Mouse (Mus musculus): ENCODE data around the gene Rnpc3. TPM values are rescaled to one million over a fixed set of nuclear protein-coding genes. Genes with fewer than 3 reads are reported as not detected.
"Not testable (repeated sequence)": the region's sequence is repeated elsewhere in the genome, so short reads cannot be mapped to it uniquely, and the experiment has no call there.

Gene Rnpc3
- 10 to 100 TPM; 12.9 to 14.6 TPM for total RNA-seq (2021)
- long read RNA-seq, experiment 1, transcript Rnpc3-203 (15 exons, 1,839 nt) = major isoform, 6 of 6 reads
- long read RNA-seq, experiment 1, partial matches to known transcripts = 0 of 6 reads
- long read RNA-seq, experiment 1, other reads (novel, unspliced or antisense) = 0 of 6 reads
- long read RNA-seq, experiment 2, transcript Rnpc3-203 (15 exons, 1,839 nt) = major isoform, 6 of 10 reads
- long read RNA-seq, experiment 2, partial matches to known transcripts = 0 of 10 reads
- long read RNA-seq, experiment 2, other reads (novel, unspliced or antisense) = 1 of 10 reads

GRCm38 (mm10) chr3:113629606-113630359, at the start of gene Rnpc3:
Gene Rnpc3, minus strand, starts transcription at chr3:113630149.
- intact Hi-C loops (cut with DNase I) = no loop called here
- peak; percentile 98 for DNase-seq

DNA sequence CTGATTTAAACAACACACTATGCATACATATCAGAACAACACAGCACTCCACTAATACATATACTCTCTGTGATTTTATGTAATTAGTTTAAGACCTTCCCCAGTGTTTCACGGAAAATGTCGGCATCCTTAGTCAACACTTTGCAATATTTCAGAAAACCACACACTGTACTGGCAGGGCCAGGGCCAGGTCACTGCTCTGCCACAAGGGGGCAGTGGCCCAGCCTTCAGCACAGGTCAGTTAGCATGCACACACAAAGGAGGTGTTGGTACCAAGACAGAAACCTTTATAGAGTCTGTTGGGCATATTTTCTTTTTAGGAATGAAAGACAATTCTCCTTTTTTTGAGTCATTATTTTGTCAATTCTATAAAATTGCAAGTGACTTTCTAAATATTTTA, 27.0 kb upstream of the Rnpc3 start:
- intact Hi-C loops (cut with DNase I) = no loop called here
- DNase-seq = peak in 1 of 2 experiments; percentile 9

GRCm38 (mm10) chr3:113654335-113654734, 24.4 kb upstream of the Rnpc3 start:
- intact Hi-C loops (cut with DNase I) = loop anchor here (5.0 kb wide), 1 partner anchor 378 kb away; the partner anchor contains the start of gene Col11a1
- DNase-seq = no peak

GRCm38 (mm10) chr3:113651386-113651785, 21.4 kb upstream of the Rnpc3 start:
- not testable (repeated sequence) for DNase-seq
- intact Hi-C loops (cut with DNase I) = loop anchor here (5.0 kb wide), 1 partner anchor 381 kb away; the partner anchor contains the start of gene Col11a1

GRCm38 (mm10) chr3:113639545-113639944, 9.6 kb upstream of the Rnpc3 start:
- no peak for DNase-seq
- intact Hi-C loops (cut with DNase I) = no loop called here

DNA sequence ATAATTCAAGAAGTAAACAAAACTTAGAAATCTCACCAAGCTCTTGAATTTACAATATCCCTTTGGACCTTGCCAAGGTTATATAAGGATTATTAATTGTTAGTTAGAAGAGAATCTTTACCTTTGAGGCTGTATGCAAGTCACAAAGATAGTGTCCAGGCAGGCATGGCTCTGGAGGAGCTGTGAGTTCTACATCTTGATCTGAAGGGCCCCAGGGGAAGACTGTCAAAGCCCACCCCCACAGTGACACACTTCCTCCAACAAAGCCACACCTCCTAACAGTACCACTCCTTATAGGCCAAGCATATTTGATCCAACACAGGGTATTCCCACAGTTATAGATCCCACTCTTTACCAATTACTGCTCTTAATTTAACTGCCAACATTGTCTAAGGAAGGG, 4.3 kb upstream of the Rnpc3 start:
- intact Hi-C loops (cut with DNase I) = no loop called here
- no peak for DNase-seq

DNA sequence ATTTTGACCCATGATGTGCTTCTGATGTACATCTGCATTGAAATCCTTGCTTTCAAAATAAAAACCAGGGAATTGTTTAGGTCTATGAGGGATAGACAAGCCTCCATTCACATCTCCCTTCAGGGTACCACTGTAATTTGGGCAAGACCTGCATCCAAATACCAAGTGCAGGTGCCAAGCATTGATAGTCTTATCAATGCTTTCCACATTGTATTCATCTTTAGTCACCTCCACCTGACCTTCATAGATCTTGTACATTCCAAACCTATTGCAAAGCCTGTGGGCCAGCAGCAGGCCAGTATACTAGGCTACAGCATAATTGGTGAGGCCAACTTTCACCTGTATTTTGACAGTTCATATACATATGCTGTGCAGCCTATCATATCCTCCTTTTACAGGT, 1.7 kb upstream of the Rnpc3 start:
- no peak for DNase-seq
- intact Hi-C loops (cut with DNase I) = no loop called here

DNA sequence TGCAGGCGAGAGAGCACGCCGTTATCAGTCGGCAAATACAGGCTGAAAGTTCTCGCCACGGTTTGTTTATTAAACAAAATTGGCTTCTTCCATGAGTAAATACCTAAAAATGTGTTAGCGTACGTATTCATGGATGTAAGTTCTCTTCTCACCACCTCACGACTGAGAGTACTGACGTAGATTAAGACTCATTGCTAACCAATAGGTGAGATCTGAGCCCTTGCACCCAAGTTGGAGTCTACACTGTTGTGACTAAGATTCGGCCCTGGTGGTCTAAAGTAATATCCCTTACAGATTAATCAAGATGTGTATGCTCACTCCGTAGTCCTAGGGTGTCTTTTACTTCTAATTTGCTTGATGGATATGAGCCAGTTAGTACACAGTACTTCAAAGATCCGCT, 615 bp upstream of the Rnpc3 start:
- no peak for DNase-seq
- intact Hi-C loops (cut with DNase I) = no loop called here

GRCm38 (mm10) chr3:113606599-113606998, 23.4 kb downstream of the Rnpc3 start, which contains the start of gene Amy1:
Gene Amy1, minus strand, starts transcription at chr3:113606699.
- intact Hi-C loops (cut with DNase I) = no loop called here
- DNase-seq = no peak

DNA sequence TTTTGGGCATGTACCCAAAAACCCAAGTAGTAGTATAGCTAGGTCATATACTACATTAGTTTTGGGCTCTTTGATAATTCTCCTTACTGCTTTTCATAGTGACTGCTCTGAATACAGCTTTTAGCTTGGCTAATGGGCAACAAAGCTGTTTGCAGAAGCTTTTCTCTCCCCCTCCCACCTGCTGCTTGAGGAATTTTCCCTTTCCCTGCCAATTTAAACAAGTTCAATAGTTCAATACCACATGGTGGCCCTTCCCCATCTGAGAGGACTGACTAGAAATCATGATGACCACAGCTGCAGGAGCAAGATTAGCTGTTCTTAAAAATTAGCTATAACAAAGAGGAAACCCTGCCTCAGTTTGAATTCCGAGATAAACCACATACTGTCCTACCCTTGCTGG, 39.1 kb downstream of the Rnpc3 start:
- intact Hi-C loops (cut with DNase I) = no loop called here
- DNase-seq = no peak

GRCm38 (mm10) chr3:113574578-113574977, 55.4 kb downstream of the Rnpc3 start:
- no peak for DNase-seq
- intact Hi-C loops (cut with DNase I) = no loop called here

- no peak for DNase-seq
- intact Hi-C loops (cut with DNase I) = no loop called here
Measured at GRCm38 (mm10) chr3:113574138-113574537, 55.8 kb downstream of the Rnpc3 start.

DNA sequence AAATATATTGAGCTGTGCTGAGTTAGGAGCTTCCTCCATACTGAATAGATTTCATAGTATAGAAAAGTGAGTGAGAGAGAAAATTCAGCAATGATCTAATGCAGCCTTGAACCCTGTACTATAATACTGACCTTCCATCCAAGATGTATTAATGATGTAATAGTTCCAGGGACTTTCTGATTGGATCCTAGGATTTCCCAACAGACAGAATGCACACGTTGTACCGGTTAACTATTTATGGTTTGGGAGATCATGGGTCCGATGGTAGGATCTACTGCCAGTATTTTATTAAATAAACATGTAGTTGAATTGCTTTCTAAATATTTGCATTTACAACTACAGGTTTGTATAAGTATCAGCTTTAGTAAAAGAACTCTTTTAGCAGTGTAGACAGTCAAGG, 57.8 kb downstream of the Rnpc3 start:
- DNase-seq = no peak
- intact Hi-C loops (cut with DNase I) = no loop called here

Other genes with a start within 250 kb of the Rnpc3 start
- not detected for gene Amy2a1, start 97.7 kb downstream of the Rnpc3 start, total RNA-seq (2021)
- 1 to 10 TPM in 1 of 2 experiments, under 1 TPM in 1; 0.56 to 1.4 TPM for gene Amy1, start 23.4 kb downstream of the Rnpc3 start, total RNA-seq (2021)

Data from heart, postnatal 14 days (tissue).